ENCODE assay signal across 9 mouse cellular contexts in genomic region chr10:58362745-58363144, GRCm38 (mm10). TPM values are rescaled to one million over a fixed set of nuclear protein-coding genes. Genes with fewer than 3 reads are reported as not detected.
A peak's percentile ranks its signal among the peaks of the same experiment; 100 is the strongest.
DNase-seq lines count a peak whose midpoint lies in the region; ATAC-seq lines count a peak whose summit lies in the region.
"Had no signal": no experiment of that assay in that cellular context is flagged by ENCODE, and none has a peak within 500 bp of the region (broad histone marks: within the 10 kb centered on the region; RNA-seq: fewer than 3 reads in every experiment).

No protein-coding gene starts in this region.

- H3K4me3 ChIP-seq in hindbrain, embryonic 14.5 days (replicated peaks; ENCODE audit: low read length), result no peak overlapping the region
- no peak overlapping the region for H3K4me3 ChIP-seq in hindbrain, embryonic 13.5 days
- H3K4me3 ChIP-seq: limb, embryonic 12.5 days had no signal

- H3K4me1 ChIP-seq in hindbrain, embryonic 14.5 days (replicated peaks; ENCODE audit: control insufficient read depth, insufficient read depth, low read length), result no peaks in the 10 kb centered on the region
- H3K4me1 ChIP-seq in hindbrain, embryonic 13.5 days (replicated peaks), result no peaks in the 10 kb centered on the region

- H3K27ac ChIP-seq in hindbrain, embryonic 14.5 days, result no peak overlapping the region
- no peak overlapping the region for H3K27ac ChIP-seq in hindbrain, embryonic 13.5 days
- H3K27ac ChIP-seq: limb, embryonic 12.5 days had no signal

- H3K27me3 ChIP-seq in hindbrain, embryonic 14.5 days (ENCODE audit: control insufficient read depth, insufficient read depth, low read length), result no peaks in the 10 kb centered on the region
- no peaks in the 10 kb centered on the region for H3K27me3 ChIP-seq in hindbrain, embryonic 13.5 days
- H3K27me3 ChIP-seq: limb, embryonic 12.5 days had no signal

- H3K9me3 ChIP-seq in hindbrain, embryonic 14.5 days (ENCODE audit: control insufficient read depth, low read length), result no peaks in the 10 kb centered on the region
- H3K9me3 ChIP-seq in hindbrain, embryonic 13.5 days, result no peaks in the 10 kb centered on the region
- H3K9me3 ChIP-seq: limb, embryonic 12.5 days had no signal

- no peak overlapping the region for H3K4me2 ChIP-seq in hindbrain, embryonic 14.5 days (replicated peaks)
- H3K4me2 ChIP-seq in hindbrain, embryonic 13.5 days, result no peak overlapping the region
- H3K4me2 ChIP-seq: limb, embryonic 12.5 days had no signal

- DNase-seq in hindbrain, embryonic 14.5 days (ENCODE audit: low spot score), result no peak
- DNase-seq in CD4-positive, CD25-positive, alpha-beta regulatory T cell, adult 2 months (ENCODE audit: low read depth, low spot score), result peak; percentile 53
- peak; percentile 70 for DNase-seq in brain, adult 2 months (ENCODE audit: low read depth, low spot score)
- DNase-seq in lung, postnatal 10 days, result peak; percentile 55
- DNase-seq in retina, postnatal 1 day, result no peak
- DNase-seq in ovary, adult 18-20 months (ENCODE audit: low spot score), result no peak
- no peak for DNase-seq in adrenal gland, postnatal 36 days

- H3K9ac ChIP-seq in hindbrain, embryonic 14.5 days, result no peak overlapping the region
- no peak overlapping the region for H3K9ac ChIP-seq in hindbrain, embryonic 13.5 days
- H3K9ac ChIP-seq: limb, embryonic 12.5 days had no signal

- WGBS in hindbrain, embryonic 14.5 days, result 66% methylated on average over 1 of the region's 1 CpGs
- WGBS in hindbrain, embryonic 13.5 days, result 74% methylated on average over 1 of the region's 1 CpGs

- no peaks in the 10 kb centered on the region for H3K36me3 ChIP-seq in hindbrain, embryonic 14.5 days (replicated peaks; ENCODE audit: control insufficient read depth, insufficient read depth)
- H3K36me3 ChIP-seq in hindbrain, embryonic 13.5 days, result no peaks in the 10 kb centered on the region
- H3K36me3 ChIP-seq: limb, embryonic 12.5 days had no signal

- ATAC-seq in hindbrain, embryonic 14.5 days (ENCODE audit: low FRiP score), result peak; percentile 51; the same call in 1 of the 2 replicates
- no peak for ATAC-seq in hindbrain, embryonic 13.5 days (ENCODE audit: low FRiP score)

RNA-seq across cellular contexts. Expression of gene Lims1, which starts 39.5 kb away (rescaled TPM):
- 57.2 and 59.8 TPM in 2 replicates for polyA plus RNA-seq in hindbrain, embryonic 14.5 days (2014; fragmentation: Nextera tagmentation; extraction: Ambion mirVana)
- polyA plus RNA-seq in hindbrain, embryonic 13.5 days (2015; fragmentation: Nextera tagmentation; extraction: Ambion mirVana), result 66.0 and 69.2 TPM in 2 replicates
- total RNA-seq in adrenal gland, postnatal 36 days (2021), result 10 to 100 TPM; 48.8 to 62.8 TPM

Comparison
In these comparisons a context has a peak if more than half of its experiments do, and no peak if none do; other contexts are left out.
1. DNase-seq: peak in CD4-positive, CD25-positive, alpha-beta regulatory T cell, adult 2 months (single experiment), brain, adult 2 months (single experiment) and lung, postnatal 10 days (single experiment); none in hindbrain, embryonic 14.5 days (single experiment), retina, postnatal 1 day (single experiment), ovary, adult 18-20 months (single experiment) and adrenal gland, postnatal 36 days (0 of 2).